Mouse (Mus musculus) erythroblast, adult 5-6 weeks (primary cell): ENCODE results near the gene Acsbg2. TPM values are rescaled to one million over a fixed set of nuclear protein-coding genes. Genes with fewer than 3 reads are reported as not detected.
"Not testable (repeated sequence)": the region's sequence is repeated elsewhere in the genome, so short reads cannot be mapped to it uniquely, and the experiment has no call there.

Experiments
- ATAC-seq: replicated peaks from 2 replicates; pipeline ENCODE4 v1.8.0; 2016; ENCODE audit warnings: moderate number of reproducible peaks, mild to moderate bottlenecking, moderate TSS enrichment, inconsistent platforms; ENCODE audit not compliant: poor library complexity, low FRiP score, severe bottlenecking
- total RNA-seq, 2 experiments: library from RNA; stranded (forward) in 1 of 2; stranded (reverse) in 1 of 2; fragments of 150-400 nt in 1 of 2; fragments of 200-764, 138-1000 nt in 1 of 2; gene quantifications; 2 replicates each; pipeline versions ENCODE4 v1.2.3 to v1.2.4; 2015 to 2017; ENCODE audit warnings: low replicate concordance in 2 of 2

The Acsbg2 gene
- total RNA-seq (2015; ENCODE audit: low replicate concordance) (not detected in 2 replicates), total RNA-seq (2017; ENCODE audit: low replicate concordance) (not detected in 2 replicates)

DNA sequence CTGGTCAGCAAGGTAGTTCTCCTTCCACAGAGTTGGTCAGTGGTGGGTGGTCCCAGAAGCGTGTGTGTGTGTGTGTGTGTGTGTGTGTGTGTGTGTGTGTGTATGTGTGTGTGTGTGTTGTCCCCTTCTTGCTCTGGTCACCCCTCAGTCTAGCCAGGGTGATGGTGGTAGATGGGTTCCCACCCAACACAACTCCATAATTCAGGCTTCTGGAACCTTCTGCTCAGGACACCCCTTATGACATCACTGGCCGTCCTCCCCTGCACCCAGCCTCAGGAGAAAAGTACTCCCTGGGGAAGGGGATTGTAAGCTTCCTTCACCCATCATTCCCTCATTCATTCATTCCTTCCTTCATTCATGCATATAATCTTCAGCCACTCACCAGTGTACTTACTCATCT, at the start of gene Acsbg2:
Gene Acsbg2 (minus strand): TSS at position 211 of the 400 bp plus-strand sequence.
- no peak for ATAC-seq

DNA sequence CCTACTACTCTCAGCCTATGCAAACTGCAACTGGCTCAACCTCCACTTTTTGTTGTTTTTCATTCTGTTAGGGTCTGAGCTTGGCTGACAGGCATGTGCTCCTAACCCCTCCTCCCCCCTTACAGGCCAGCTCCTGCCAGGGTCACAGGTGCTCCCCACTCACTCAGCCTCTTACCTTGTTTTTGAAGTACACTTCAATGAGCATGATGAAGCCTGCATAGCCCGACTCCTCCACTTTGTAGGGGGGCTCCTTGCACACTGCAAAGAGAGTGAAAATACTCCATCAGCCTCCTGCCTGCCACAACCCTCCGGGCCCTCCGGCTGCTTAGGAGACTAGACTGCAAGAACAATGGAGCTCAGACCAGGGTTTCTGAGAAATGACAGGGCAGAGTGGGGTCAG, 45.5 kb upstream of the Acsbg2 start:
- no peak for ATAC-seq

- no peak for ATAC-seq
These were observed 42.9 kb upstream of the Acsbg2 start for GRCm38 (mm10) chr17:56917166-56917565.

- no peak for ATAC-seq
These were observed 39.2 kb upstream of the Acsbg2 start for GRCm38 (mm10) chr17:56913444-56913843.

- ATAC-seq: no peak
These were observed 38.8 kb upstream of the Acsbg2 start for GRCm38 (mm10) chr17:56913023-56913422.

DNA sequence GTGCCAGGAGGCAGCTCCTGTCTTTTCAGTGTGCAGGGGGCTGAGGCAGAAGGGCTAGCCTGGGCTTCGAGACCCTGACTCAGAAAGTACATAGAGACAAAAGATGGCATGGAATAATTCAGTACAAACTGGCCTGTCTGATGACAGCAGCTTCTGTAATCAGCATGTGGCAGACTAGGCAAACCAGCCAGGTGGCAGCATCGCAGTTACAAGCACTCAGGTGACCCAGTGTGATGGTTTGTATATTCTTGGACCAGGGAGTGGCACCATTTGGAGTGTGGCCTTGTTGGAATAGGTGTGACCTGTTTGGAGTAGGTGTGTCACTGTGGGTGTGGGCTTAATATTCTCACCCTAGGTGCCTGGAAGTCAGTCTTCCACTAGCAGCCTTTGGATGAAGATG, 35.5 kb upstream of the Acsbg2 start:
- ATAC-seq: not testable (repeated sequence)

- no peak for ATAC-seq
These were observed 33.6 kb upstream of the Acsbg2 start for GRCm38 (mm10) chr17:56907887-56908286.

DNA sequence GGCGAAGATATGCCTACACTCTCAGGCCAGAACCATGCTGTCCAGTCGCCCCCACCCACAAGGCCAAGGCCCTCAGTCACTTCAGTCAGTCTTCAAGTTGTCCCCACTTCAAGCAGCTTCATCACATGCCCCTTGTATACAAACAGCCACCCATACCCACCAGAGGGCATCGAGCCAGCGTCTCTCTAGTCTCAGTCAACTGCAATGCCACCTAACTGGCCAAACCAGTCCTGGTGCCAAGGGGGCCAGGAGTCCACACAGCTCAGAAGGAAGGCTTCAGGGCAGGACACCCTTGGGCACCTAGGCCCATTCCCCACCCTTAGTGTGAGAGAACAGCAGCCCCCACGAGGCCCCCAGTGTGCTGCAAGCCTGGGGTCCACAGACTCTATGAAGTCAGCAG, 32.8 kb upstream of the Acsbg2 start:
- no peak for ATAC-seq

GRCm38 (mm10) chr17:56906166-56906565, 31.9 kb upstream of the Acsbg2 start:
- no peak for ATAC-seq

DNA sequence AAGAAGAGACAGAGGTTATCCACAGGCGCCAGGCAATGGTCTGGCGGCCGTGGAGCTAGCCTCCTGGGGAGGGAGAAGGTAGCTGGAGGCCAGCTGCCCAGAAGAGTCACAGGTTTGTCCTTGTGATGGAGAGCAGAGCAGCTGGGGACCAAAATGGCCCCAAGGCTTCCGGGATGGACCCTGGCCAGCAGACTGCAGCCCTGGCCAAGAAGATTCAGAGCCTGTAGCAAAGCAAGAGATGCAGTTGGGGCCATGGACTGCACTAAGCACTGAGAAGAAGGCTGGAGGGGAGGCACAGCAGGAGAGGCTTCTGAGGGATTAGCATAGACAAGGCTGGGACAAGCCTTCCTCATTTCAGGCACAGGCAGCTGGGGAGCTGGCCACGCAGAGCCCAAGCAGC, 28.5 kb upstream of the Acsbg2 start:
- ATAC-seq: no peak

- ATAC-seq: peak; percentile 63; the same call in 1 of the 2 replicates
These were observed 23.5 kb upstream of the Acsbg2 start for GRCm38 (mm10) chr17:56897630-56898195.

DNA sequence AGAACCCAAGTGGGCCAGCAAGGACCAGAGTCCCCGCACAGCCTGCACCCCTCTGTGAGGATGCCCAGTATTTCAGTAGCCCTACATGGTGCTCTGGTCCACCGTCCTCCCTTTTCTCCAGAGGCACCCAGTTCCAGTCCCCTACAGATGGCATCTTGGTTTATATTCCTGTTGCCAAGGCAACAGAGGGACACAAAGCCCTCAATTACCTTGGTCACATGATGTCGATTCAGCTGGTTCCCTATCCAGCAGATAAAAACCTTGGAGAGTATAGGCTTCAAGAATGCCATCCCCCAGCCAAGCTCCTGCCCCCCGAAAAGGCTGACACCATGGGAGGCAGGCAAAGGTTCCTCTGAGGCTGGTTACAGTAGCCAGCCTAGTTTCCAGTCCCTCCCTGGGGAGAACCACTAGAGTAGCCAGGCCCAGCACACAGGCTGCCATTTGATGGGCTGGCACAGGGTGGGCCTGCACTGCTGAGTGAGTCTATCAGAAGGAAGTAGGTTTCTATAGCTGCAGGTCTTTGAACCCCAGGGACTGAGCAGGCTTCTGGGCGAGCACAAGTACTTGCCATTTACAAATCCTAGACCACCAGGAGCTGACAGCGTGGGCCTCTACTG, 22.4 kb upstream of the Acsbg2 start:
- ATAC-seq: no peak

DNA sequence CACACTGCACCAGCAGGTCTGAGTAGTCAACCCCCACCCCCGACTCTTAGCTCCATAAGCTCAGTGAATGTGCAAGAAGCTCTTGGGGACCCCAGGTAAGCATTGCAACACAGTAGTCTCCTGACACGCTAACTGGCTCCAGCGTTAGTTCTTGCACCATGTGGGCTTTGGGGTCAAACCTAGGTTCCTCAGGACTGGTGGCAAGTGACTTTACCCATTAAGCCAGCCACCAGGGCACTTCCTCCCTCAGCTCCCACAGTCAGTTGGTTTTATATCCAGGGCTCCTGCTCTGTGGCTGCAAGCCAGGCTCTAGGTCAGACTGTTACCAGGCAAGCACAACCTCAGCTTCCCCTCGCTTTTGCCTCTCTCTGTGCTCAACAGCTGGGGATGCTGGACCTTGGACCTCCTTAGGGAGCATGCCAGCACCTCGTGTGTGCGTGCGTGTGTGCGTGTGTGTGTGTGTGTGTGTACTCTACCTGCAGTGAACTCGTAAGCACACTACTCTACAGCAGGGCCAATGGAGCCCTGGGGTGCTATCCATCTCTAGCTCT, 21.2 kb upstream of the Acsbg2 start:
- no peak for ATAC-seq

DNA sequence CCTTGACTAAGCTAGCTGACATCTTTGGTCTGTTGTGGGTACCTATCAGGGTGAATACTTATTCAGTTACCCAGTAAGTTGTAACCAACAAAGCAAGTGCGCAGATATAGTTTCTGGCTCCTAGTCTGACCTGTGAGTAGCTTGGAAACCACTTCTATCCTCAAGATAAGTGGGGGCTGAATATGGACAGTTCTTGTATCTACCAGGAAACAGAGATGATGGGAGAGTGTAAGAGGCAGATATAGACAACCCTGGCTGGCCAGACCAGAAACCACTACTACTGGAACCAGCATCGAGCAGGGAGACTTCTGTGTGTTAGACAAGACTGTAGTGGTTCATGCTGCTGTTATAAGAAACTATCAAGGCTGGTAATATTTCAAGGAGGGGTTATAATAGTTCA, 15.8 kb upstream of the Acsbg2 start:
- ATAC-seq: no peak

DNA sequence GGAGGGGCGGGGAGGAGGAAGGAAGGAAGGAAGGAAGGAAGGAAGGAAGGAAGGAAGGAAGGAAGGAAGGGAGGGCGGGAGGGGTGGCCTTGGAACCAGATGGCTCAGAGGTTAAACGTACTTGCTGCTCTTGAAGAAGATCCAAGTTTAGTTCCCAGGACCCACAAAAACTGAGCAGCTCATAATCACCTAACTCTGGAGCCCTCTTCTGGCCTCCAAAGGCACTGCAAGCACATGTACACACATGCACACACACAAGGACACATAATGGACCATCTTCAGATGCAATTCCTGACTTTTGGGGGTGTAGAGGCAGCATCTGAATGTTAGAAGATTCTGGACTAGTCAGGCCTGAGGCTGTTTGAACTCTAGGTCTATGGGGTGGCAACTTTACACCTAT, 13.8 kb upstream of the Acsbg2 start:
- ATAC-seq: no peak

- ATAC-seq: no peak
These were observed 10.6 kb upstream of the Acsbg2 start for GRCm38 (mm10) chr17:56884809-56885208.

- ATAC-seq: no peak
These were observed 10.1 kb upstream of the Acsbg2 start for GRCm38 (mm10) chr17:56884331-56884730.

DNA sequence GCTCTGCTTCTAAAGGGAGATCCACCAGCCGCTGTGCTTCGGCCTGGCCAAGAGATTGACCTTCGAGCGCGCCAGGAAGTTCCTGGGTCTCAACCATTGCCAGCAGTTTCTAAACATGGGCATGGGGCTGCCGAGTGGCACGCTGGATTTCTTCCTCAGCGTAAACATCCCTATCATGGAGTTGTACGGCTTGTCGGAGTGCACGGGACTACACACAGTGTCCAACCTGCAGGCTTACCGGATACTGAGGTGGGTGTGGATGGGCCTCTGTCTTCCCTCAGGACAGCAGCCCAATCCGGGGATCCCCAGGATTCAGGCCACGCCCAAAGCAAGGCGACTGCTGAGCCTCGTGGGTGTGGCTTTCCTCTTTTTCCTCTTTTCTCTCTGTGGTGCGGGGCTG, 9.4 kb upstream of the Acsbg2 start:
- ATAC-seq: no peak

DNA sequence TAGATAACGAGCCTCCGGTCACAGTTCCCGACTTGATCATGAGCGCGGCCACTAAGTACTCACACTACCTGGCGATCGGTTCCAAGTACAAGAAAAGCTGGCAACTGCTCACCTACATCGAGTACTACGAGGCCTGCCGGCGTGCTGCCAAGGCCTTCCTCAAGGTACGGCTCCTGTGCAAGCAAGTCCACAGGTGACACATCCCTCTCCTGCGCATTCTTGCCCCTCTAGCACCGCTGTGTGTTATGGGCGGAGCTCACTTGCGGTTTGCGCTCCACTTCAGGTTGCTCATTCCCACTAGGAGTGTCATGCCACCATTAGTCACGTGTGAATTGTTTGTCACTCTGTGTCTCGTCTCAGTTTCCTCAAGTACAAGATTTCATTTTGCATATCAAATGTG, 3.2 kb upstream of the Acsbg2 start:
- ATAC-seq: no peak

- no peak for ATAC-seq
These were observed 2.7 kb upstream of the Acsbg2 start for GRCm38 (mm10) chr17:56876981-56877380.

- no peak for ATAC-seq
These were observed 2.2 kb upstream of the Acsbg2 start for GRCm38 (mm10) chr17:56876465-56876864.
